Mouse (Mus musculus): ENCODE results near the gene Dnajc24.

GRCm38 (mm10) chr2:105951350-105951940, 51.9 kb downstream of the Dnajc24 start:
- TF ChIP-seq CTCF (IDR thresholded peaks at IDR 0.05; ENCODE audit: borderline replicate concordance, insufficient read depth, low read length) (no peak), POLR2A (IDR thresholded peaks at IDR 0.05; ENCODE audit: low read depth, low read length) (no peak)
